Mouse (Mus musculus) liver, embryonic 14.5 days (tissue): ENCODE measurements at regions not wholly inside any gene's neighbourhood (a gene's known extent, or its start where the extent isn't known, plus 50 kb on each side); places are given as distances from the start of the nearest gene placed in this dataset.

ENCODE experiments used
- CTCF ChIP-seq: IDR thresholded peaks from 2 replicates; pipeline ENCODE4 v1.5.1; 2016; ENCODE audit warnings: antibody characterized with exemption, low read depth, control low read depth
- EP300 ChIP-seq: IDR thresholded peaks from 2 replicates; pipeline ENCODE4 v1.6.1; 2016; ENCODE audit warnings: antibody characterized with exemption, low read depth

DNA sequence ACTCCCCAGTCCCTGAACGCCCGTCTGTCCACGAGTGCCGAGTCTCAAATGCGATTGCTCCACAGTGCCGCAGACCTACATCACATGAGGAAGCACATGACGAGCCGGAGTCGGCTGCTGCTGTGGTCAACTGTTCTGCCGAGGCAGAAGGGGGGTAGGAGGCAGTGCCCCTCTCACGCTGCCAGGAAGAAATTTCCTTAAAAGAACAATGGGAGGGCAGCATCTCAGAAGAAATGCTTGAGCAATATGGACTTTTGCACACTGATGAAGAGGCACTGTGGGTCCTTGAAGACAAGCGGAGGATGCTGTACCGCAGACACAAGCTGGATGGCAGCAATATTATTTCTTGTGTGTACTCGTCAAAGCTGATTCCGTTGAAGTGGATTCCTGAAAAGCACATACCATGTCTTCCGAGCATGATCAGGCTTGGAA lies 162.6 kb downstream of the Gm11361 start:
- no peak for TF ChIP-seq EP300
- no peak for TF ChIP-seq CTCF
